Mouse (Mus musculus) colon, adult 2 months (tissue): ENCODE measurements around the gene Polh. TPM values are rescaled to one million over a fixed set of nuclear protein-coding genes. Genes with fewer than 3 reads are reported as not detected.

ENCODE experiments used
- polyA plus RNA-seq: library from polyadenylated mRNA; depleted of rRNA; stranded (reverse); fragments of >200 nt; gene quantifications from 2 replicates; pipeline ENCODE4 v1.2.3, GENCODE M21; 2012; rRNA removed

The Polh gene
- 3.0 and 3.5 TPM in 2 replicates for polyA plus RNA-seq

GRCm38 (mm10) chr17:46202421-46203071, at the start of gene Polh, which contains the start of gene Xpo5:
Polh (minus strand) TSS chr17:46202645.
Xpo5 (plus strand) TSS chr17:46202782.

GRCm38 (mm10) chr17:46247512-46248188, 45.2 kb upstream of the Polh start, which contains the start of the genes Polr1c and Yipf3:
Polr1c (minus strand) TSS chr17:46248054.
Yipf3 (plus strand) TSS chr17:46248080.

GRCm38 (mm10) chr17:46160686-46161085, 41.8 kb downstream of the Polh start, which contains the start of gene Gtpbp2:
Gtpbp2 (plus strand) TSS chr17:46161032.

GRCm38 (mm10) chr17:46152847-46153782, 49.3 kb downstream of the Polh start, which contains the start of gene Mad2l1bp:
Mad2l1bp (minus strand) TSS chr17:46153553.

GRCm38 (mm10) chr17:46143578-46144423, 58.6 kb downstream of the Polh start, which contains the start of gene Rsph9:
Rsph9 (minus strand) TSS chr17:46144216.

Other genes with a start within 250 kb of the Polh start
- gene Vegfa, start 170.3 kb downstream of the Polh start, polyA plus RNA-seq: 128 and 160 TPM in 2 replicates
- 36.5 and 46.4 TPM in 2 replicates for gene Mrps18a, start 91.7 kb downstream of the Polh start, polyA plus RNA-seq
- gene Rsph9, start 58.4 kb downstream of the Polh start, polyA plus RNA-seq: 5.5 and 8.3 TPM in 2 replicates
- gene Mad2l1bp, start 49.1 kb downstream of the Polh start, polyA plus RNA-seq: 21.2 and 23.8 TPM in 2 replicates
- gene Gtpbp2, start 41.6 kb downstream of the Polh start, polyA plus RNA-seq: 244 and 286 TPM in 2 replicates
- 11.8 and 13.3 TPM in 2 replicates for gene Xpo5, start 137 bp upstream of the Polh start, polyA plus RNA-seq
- gene Polr1c, start 45.4 kb upstream of the Polh start, polyA plus RNA-seq: 46.4 and 49.7 TPM in 2 replicates
- gene Yipf3, start 45.4 kb upstream of the Polh start, polyA plus RNA-seq: 355 and 471 TPM in 2 replicates
- 2.9 and 4.1 TPM in 2 replicates for gene Lrrc73, start 50.9 kb upstream of the Polh start, polyA plus RNA-seq
- 46.2 and 49.1 TPM in 2 replicates for gene Tjap1, start 80.4 kb upstream of the Polh start, polyA plus RNA-seq
- gene Dlk2, start 94.8 kb upstream of the Polh start, polyA plus RNA-seq: 0.10 and 0.90 TPM in 2 replicates
- gene Abcc10, start 125.7 kb upstream of the Polh start, polyA plus RNA-seq: 48.2 and 49.7 TPM in 2 replicates
- gene Zfp318, start 181.1 kb upstream of the Polh start, polyA plus RNA-seq: 6.7 and 9.3 TPM in 2 replicates
- gene Crip3, start 226.3 kb upstream of the Polh start, polyA plus RNA-seq: 0.50 and 0.83 TPM in 2 replicates
- 0.08 TPM in 1 of 2 replicates, not detected in the other for gene Slc22a7, start 235.8 kb upstream of the Polh start, polyA plus RNA-seq